Mouse (Mus musculus) spleen, adult 18-20 months (tissue): Measurements from ENCODE around the gene Gpr37l1.

ENCODE experiments used
- DNase-seq, 2 experiments: peaks; one replicate each; pipeline ENCODE4 v3.0.0; 2022; ENCODE audit warnings: mixed read lengths in 2 of 2

Gpr37l1 gene

DNA sequence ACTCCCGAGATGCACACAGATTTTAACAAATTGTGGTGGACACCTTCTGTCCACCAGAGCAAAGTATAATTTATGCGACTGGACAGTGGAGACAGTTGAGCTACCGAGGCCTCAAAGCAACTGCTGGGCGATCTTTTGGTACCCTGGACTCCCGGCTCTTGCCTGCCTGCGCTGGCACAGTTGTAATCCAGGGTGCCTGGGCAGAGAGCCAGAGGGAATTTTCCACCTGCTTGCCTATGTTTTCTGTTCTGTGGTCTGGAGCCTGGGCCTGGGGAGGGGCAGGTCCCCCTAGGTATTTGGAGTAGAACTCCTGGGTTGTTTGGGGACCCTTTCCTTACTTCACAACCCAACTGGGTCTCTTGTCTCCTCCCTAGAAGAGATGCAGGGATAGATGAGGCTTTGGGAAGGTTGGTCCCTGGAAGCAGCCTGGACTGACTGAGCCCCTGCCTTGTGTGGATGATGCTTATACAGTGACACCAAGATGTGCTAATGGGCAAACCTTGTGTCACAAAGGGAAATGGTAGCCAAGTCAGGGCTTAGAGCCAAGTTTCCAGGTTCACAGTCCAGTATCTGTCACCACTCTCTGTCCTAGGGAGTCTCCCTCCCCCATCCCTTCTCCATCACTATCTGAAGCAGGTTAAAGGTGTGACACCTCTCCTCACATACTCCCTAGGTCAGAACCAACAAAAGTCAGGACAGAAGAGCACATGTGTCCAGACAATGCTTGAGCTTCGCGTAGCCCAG is 14.6 kb upstream of the Gpr37l1 start:
- no peak for DNase-seq

DNA sequence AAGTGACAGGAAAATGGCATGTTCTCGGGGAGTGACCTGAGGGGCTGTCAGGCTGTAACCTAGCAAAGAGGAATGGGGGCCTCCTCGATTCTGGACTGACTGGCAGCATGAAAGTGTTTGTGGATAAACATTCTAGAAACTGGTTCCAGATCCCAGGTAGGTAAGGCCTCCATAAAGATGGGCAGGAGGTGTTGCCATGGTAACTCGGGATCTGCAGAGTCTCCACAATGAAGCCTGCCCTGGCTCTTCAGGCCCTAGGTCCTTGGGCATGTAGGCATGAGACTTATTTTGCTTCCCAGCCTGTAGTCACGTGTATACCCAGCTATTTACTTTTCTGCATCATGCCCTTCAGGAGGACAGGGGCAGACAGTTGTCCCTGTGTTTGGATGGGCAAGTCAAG is 13.8 kb upstream of the Gpr37l1 start:
- no peak for DNase-seq

DNA sequence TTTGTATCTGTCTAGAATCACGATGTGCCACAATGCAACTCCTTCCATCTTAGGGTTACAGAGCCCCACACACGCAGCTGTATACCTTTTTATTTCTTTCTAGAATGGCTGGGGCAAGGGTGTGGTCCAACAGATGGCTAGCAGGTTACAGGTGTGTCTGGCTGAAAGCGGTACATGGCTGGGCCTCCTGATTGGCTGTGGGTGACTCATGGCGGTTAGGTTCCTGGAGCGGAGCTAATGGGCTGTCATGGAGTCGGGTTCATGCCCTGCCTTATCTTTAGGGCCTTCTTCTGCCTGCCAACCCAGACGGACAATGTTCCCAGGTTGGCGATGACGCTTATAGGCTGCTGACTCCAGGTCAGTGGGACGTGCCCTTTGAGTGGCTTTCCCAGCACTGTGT is 13.3 kb upstream of the Gpr37l1 start:
- DNase-seq: no peak

DNA sequence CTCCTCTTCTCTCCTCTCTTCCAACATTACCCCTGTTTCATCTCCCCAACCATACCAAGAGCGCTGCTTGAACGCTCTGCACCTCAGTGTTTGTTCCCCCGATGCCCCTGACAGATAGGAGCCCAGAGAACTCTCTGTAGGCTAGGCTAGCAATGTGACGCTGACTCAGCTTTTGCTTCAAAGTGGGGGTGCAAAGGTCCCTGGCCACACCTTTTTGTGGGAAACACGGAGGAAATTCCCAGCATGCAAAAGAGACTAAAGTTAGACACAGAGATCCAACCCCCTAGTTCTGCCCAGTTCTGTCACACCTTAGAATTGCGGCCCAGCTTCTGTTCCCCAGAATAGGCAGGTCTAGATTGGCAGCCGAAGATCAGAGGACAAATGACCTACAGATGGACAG is 11.4 kb upstream of the Gpr37l1 start:
- DNase-seq: no peak

DNA sequence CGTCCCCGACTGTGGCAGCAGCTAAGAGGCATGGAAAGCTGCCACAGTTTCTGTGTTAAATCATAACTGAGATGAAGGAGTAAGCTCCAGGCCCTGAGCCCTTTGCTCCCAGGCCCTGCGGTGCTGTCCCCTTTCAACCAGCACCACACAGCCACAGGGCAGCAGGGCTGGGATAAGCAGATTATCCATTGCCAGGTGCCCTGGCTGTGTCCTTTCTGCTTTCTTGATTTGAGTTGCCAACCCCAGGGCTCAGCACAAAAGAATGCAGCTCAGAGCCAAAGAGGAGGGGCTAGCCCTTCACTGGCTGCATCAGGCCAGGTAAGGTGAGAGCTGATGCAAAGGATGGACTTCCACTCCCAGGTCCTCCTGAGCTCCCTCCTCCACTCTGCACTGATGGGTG is 10.2 kb upstream of the Gpr37l1 start:
- no peak for DNase-seq

DNA sequence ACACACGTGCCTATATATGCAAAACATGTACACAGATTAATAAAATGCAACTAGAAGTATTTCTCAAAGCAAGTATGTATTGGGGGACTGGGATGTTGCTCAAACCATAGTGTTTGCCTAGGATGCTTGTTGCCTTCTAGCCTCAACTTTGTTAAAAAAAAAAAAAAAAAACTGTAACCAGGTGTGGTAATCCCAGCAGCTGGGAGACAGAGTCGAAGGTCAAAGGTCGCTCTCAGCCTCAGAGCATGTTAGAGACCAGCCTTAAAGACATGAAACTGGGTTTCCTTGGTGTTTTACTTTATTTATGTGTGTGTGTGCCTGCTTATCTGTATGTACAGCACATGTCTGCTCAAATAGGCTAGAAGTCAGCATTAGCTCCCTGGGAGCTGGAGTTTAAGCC is 7.7 kb upstream of the Gpr37l1 start:
- DNase-seq: no peak

DNA sequence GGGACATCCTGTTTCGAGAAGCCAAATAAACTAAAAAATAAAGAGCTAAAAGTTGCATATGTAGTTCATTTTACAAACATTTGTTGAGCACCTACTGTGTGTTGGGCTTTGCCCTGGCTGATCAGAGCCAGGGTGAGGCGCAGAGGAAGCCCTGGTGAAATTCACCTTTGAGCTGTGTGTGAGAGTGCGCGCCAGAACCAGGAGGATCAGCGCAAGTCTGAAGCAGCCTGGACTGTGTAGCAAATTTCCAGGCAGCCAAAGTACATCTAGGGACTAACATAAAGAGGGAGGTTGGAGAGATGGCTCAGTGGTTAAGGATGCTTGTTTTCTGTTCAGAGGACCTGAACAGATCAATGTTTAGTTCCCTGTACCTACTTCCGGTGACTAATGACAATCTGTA is 5.8 kb upstream of the Gpr37l1 start:
- no peak for DNase-seq

DNA sequence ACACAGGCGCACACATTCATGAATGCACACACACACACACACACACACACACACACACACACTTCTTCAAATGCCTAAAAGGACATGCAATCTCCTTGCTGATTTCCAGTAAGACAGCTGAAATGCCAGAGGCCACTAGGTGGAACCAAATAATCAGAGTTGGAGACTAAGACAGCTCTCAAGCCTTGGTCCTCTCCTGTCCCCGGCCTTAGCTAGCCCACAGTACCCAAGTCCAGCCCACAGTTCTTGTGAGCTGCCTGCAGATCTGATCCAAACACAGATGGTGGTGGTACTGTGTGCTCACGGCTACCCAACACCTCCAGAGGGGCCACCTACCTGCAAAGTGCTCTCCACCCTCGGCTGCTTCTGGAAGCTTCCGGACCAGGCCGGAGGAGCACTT is 4.5 kb upstream of the Gpr37l1 start:
- no peak for DNase-seq

DNA sequence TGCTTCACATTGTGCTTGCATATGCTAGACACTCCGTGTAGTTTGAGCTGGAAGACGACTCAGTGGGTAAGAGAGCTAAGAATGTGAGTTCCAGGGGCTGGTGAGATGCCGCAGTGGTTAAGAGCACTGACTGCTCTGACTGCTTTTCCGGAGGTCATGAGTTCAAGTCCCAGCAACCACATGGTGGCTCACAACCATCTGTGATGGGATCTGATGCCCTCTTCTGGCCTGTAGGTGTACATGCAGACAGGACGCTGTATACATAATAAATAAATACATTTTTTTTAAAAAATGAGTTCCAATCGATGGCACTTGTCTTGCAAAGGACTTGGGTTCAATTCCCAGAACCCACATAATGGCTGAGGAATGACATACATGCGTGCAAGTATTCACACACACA is 3.7 kb upstream of the Gpr37l1 start:
- DNase-seq: no peak

DNA sequence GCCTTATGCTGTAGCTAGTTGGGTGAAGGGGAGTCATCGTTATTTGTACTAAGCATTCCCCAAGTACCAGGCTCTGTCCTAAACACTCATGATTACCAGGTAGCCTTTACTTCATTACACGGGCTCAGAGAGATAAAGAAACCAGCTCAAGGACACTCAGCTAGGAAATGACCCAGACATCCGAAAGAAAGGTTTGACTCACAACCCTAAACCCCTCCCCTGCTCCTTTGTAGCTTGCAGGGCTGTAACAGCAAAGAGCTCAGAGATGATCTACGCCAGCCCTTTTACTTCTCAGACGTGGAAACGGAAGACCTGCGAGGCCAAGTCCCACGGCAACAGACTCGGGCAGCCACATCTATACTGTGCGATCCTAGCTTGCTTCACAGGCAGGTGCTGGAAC is 2.8 kb upstream of the Gpr37l1 start:
- DNase-seq: no peak

DNA sequence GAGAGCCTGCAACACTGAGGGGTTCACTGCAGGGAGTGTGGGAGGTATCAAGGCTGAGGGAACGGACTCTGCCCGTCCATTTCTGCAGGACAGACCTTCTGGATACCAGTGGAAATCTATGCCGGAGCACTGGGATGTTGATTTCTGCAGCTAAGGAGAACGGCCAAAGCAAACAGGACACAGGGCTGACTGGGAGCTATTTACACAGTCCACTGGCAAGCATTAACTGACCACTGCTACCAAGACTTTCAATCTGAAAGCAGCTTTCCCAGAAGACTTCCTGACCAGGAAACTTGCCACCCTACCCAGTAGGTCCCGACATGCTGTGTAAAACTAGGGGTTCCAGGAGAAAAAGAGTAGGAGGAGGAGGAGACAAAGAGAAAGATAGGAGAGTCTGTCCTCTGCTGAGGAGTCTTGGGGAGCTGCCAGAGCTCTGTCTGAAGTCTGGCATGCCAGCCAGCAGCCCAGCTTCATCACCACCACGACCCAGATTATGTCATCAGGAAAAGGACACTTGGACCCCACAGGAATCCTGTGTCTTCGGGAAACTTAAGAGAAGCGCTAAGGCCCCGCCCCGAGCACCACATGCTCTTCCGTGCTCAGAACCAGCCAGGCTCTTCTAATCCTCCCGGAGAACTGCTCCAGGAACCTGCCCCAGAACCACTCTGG is 2.2 kb upstream of the Gpr37l1 start:
- DNase-seq: no peak

DNA sequence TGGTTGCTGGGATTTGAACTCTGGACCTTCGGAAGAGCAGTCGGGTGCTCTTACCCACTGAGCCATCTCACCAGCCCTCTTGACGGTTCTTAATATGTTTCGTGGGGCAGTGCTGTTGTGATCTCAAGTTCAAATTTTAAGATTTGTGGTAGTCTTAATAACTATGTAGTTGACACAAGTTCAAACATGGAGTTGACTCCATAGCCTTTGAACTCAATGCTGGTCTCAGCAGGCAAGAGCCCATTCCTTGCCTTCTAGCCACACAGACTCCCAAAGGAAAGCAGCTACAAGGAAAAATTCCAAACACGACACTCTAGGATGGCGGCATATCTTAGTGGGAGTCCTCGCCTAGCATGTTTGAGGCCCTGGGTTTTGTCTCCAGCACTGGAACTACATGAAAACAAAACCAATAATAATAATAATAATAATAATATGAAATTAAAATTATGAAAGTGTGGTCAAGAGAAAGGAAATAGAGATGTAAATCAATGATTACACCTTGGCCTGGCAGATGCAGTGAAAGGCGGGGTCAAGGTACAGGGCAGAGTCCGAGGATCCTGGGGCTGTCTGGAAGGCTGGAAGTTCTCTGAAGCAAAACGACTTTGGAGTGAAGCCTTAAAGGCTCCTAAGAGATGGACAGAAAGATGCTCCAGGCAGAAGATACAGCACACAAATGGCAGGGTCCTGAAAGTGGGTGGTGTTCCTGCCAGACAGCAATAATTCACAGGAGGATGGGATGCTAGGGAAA is 1.1 kb upstream of the Gpr37l1 start:
- no peak for DNase-seq

DNA sequence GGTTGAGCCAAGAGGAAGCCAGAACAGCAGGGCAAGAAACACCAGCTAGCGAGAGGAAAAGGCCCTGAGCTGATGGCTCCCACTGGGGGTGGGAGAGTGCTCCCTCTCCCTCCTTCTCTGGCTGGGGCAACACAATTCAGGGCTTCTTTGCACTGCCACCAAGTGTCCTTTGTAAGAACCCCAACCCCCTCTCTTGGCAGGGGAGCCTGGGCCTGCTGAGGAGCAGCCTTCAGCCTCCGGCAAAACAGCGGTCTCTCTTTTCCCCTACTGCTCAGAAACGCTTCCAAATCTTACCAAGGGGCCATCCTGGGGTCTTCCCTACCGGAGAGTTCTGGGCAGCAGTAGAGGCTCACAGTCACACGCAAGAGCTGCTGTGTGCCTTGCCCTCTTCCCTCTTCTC is 4.8 kb downstream of the Gpr37l1 start:
- no peak for DNase-seq

DNA sequence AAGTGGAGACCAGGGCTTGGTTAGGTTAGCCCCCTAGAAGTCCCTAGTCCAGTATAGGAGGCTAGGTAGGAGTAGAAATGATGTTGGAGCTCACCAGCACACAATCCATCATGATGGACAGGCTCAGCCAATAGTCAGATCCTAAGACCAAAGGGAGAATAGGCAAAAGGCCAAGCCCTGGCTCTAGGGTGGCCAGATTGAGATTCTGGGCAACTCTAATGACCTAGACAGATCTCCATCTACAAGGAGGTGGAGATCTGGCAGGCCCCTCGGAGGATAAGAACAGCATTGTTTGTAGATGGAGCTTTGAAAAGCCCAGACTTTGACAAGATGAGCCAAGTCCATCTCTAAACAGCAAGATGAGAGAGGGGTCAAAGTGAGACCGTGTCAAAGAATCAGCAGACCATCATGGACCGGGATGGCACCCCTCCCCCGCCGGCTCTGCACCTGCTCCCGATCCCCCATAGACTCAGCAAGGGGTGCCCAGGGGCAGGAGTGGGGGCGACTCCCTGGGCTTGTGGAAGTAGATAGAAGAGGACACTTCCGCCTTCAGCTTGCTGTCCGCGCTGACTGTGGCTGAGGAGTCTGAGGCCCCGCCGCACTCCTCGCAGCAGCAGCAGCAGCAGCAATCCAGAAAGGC is 7.0 kb downstream of the Gpr37l1 start:
- DNase-seq: no peak

DNA sequence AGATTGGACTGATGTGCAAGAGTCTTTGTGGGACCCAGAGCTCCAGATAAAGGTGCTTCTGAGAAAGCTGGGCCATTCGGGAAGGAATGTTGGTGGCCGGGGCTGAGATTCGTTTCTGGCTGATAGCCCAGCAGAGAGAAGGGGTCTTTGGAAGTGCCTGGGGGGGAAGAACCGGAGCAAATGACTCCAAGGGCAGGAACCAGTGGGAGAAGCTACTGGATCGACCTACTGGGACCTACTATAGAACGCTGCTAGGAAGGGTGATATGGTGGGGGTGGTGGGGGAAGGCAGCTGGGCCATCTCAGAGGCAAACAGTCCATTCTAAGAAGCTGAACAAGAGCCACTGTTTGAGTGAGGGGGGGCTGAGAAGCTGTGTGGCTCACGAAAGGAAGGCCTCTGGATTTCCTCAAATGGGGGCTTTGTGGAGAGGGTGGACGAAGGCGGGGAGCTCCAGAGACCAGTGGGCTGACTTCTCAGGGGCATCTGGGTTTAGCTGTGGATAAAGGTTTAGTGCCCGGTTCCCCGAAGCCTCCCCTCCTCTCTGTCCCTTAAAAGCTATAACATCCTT is 7.8 kb downstream of the Gpr37l1 start:
- DNase-seq: no peak

DNA sequence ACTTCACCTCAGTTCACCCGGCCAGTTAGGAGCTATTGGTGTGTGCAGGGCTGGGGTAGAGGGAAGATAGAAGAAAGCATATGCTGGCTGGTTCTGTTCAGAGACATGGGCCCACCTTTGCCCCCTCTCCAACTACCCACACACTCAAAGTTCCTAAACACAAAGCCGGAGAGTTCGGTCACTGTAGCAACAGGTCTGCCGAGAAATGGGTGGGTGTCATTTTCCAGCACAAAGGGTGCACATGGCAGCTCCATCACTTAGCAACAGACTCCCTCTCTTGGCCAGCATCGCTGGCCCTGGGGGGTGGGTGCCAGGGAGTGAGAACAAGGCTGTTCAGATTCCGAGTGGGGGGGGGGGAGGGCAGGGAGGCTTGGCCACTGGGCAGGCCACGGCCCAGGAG is 8.4 kb downstream of the Gpr37l1 start:
- no peak for DNase-seq

DNA sequence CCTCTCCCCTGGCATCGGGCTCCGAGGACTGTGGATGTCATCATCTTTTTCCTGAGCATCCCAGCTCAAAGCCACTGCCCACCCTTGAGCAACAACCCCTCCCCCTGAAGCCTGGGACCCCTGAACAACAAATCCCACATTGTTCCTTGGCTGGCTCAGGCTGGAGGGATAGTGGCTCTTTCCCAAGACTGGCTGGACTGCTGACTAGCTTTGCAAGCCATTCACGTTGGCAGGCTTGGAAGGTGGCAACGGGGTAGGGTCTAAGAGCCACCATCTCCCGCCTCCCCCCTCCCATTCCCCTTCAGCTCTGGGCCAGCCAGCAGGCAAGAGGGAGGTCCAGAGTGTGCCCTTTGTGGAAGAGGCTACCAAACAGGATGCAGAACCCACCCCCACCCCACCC is 8.8 kb downstream of the Gpr37l1 start:
- no peak for DNase-seq

DNA sequence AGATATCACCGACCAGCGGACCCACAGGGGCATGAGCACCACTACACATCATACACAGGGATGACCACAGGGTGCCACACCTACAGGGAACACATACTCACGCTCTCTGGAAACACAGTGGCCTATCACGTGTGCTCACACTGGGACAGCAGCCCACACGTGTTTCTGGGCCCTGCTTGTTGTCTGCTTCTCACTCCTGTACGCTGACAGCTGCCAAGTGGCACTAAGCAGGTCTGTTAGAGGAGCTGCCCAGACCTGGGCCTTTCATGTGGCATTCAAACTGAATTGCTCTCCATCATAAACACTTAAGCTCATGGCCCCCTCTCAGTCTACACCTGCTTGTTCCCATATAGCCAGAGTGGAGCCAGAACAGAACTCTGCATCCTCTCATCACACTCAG is 11.2 kb downstream of the Gpr37l1 start:
- DNase-seq: no peak

DNA sequence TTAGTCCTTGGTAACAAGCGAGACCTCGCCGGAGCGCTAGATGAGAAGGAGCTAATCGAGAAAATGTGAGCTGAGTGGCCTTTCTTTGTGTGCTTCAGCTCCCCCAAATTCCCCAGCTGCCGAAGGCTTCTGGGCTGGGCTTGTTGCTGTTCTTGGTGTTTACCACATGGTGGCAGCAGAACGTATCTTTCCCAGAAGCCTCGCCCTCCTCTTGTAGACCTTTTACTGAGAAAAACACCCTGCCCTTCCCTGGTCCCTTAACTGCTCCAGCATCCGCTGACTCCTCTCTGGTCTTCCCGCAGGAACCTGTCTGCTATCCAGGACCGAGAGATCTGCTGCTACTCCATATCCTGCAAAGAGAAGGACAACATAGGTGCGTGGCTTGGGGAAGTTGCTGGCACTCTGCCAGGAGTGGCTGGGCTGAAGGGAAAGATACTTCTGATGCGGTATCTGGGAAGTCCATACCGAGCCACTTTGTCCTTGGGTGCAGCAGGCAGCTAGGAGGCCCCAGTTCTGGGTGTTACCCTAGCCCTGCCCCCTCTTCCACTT is 13.0 kb downstream of the Gpr37l1 start:
- DNase-seq: peak; percentile 36 to 53

DNA sequence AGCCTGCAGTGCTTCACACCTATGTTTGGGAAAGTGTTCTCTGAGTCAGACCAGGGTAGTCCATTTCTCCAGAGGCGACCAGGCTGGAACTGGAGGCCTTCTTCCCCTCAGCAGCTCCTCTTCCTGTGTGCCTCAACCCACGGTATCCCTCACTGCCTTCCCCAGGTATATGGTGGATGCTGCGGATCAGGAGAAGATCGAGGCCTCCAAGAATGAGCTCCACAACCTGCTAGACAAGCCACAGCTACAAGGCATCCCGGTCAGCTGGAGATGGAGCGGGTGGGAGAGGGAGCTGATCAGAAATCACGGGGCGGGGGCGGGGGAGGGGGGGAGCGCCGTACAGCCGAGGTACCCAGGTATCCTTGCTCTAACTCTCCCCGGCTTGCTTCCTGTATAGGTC is 13.5 kb downstream of the Gpr37l1 start:
- no peak for DNase-seq

DNA sequence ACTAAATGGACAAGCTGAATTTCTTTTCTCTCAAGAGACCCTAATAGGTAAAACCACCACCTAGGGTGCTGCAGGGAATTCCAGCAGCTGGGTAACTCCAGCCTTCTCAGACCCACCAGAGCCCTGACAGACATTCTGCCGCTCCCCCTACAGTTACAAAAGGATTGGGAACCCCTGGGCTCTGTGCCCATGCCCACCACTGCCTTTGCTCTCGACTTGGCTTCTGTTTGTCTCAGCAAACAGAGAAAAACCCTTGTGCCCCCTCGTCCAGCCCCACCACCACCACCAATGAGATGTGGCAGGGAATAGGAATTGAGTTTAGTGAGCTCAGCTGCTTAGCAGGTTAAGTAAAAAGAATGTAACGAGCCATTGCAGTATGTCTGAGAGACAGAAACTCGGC is 18.5 kb downstream of the Gpr37l1 start:
- peak in 1 of 2 experiments; percentile 2 for DNase-seq

DNA sequence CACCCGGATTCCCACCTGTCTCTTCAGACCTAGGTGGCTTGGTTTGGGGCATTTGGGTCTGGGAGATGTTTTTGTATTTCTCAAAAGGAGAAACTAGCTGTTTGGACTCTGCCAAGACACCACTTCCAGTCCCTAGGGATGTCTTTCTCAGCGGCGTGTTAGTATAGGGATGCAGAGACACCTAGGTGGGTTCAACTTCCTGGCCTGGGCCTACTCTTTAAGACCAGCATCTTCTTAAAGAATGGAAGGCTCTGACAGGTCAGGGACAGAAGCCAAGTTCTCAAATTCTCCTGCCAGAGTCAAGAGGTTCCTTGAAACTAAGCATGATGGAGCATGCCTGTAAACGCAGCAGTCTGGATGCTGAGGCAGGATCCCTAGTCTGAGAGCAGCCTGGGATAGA is 19.0 kb downstream of the Gpr37l1 start:
- DNase-seq: peak in 1 of 2 experiments; percentile 2

DNA sequence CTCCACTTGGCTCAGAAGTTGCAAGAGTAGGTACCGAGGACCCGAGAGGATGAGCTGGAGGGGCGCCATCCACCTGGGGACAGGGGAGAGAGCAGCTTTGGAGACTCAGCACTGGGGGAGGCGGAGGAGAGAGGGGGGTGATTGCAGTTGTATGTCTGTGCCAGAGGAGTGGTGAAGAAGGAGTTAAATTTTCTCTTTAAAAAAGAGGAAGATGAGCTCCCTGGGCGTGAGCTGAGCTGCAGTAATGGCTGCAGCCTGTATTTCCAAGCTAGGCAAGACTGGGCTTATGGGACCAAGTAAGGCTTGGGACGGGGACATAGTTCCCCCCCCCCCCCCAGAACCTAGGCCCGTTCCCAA is 19.8 kb downstream of the Gpr37l1 start:
- no peak for DNase-seq
